Mouse (Mus musculus): Measurements from ENCODE around the gene Gal3st2. TPM values are rescaled to one million over a fixed set of nuclear protein-coding genes. Genes with fewer than 3 reads are reported as not detected.
"Not testable (repeated sequence)": the region's sequence is repeated elsewhere in the genome, so short reads cannot be mapped to it uniquely, and the experiment has no call there.

The Gal3st2 gene
- polyA plus RNA-seq, 1 experiment from 2014 or later = 0.08 TPM

GRCm38 (mm10) chr1:93917160-93917559 is 56.1 kb downstream of the Gal3st2 start:
- not testable (repeated sequence) for H3K4me1 ChIP-seq (ENCODE audit: control insufficient read depth in 2 of 2, insufficient read depth in 2 of 2, low read length in 2 of 2); H3K9me3 ChIP-seq (ENCODE audit: control insufficient read depth, low read length); H3K36me3 ChIP-seq (ENCODE audit: control insufficient read depth, insufficient read depth, low read length); ATAC-seq (ENCODE audit: insufficient number of reproducible peaks, insufficient read depth, low FRiP score, low read depth); H3K27ac ChIP-seq (replicated peaks in 1 of 2; ENCODE audit: control insufficient read depth in 1 of 2, insufficient read depth in 1 of 2, low read depth in 2 of 2, low read length in 2 of 2); H3K4me3 ChIP-seq (ENCODE audit: control insufficient read depth in 1 of 2, insufficient read depth in 1 of 2, low read depth in 1 of 2, low read length in 2 of 2); H3K9ac ChIP-seq (ENCODE audit: low read length); H3K4me2 ChIP-seq (ENCODE audit: low read length); H3K27me3 ChIP-seq (ENCODE audit: control insufficient read depth, insufficient read depth, low read length)
- WGBS = 56% methylated on average over 3 of the region's 3 CpGs

- H3K4me2 ChIP-seq (ENCODE audit: low read length); H3K4me3 ChIP-seq (ENCODE audit: control insufficient read depth in 1 of 2, insufficient read depth in 1 of 2, low read depth in 1 of 2, low read length in 2 of 2); H3K4me1 ChIP-seq (ENCODE audit: control insufficient read depth in 2 of 2, insufficient read depth in 2 of 2, low read length in 2 of 2); H3K9ac ChIP-seq (ENCODE audit: low read length); H3K27me3 ChIP-seq (ENCODE audit: control insufficient read depth, insufficient read depth, low read length); H3K27ac ChIP-seq (replicated peaks in 1 of 2; ENCODE audit: control insufficient read depth in 1 of 2, insufficient read depth in 1 of 2, low read depth in 2 of 2, low read length in 2 of 2); H3K36me3 ChIP-seq (ENCODE audit: control insufficient read depth, insufficient read depth, low read length); H3K9me3 ChIP-seq (ENCODE audit: control insufficient read depth, low read length); ATAC-seq (ENCODE audit: insufficient number of reproducible peaks, insufficient read depth, low FRiP score, low read depth): not testable (repeated sequence)
- WGBS = 72% methylated on average over 2 of the region's 2 CpGs
Measured at GRCm38 (mm10) chr1:93918011-93918410, 56.9 kb downstream of the Gal3st2 start, which contains the start of gene Gal3st2b. TSS of gene Gal3st2b (plus strand) at chr1:93918311.

GRCm38 (mm10) chr1:93918775-93919174 is 57.7 kb downstream of the Gal3st2 start:
- H3K36me3 ChIP-seq (ENCODE audit: control insufficient read depth, insufficient read depth, low read length); ATAC-seq (ENCODE audit: insufficient number of reproducible peaks, insufficient read depth, low FRiP score, low read depth); H3K4me2 ChIP-seq (ENCODE audit: low read length); H3K4me1 ChIP-seq (ENCODE audit: control insufficient read depth in 2 of 2, insufficient read depth in 2 of 2, low read length in 2 of 2); H3K9ac ChIP-seq (ENCODE audit: low read length); H3K4me3 ChIP-seq (ENCODE audit: control insufficient read depth in 1 of 2, insufficient read depth in 1 of 2, low read depth in 1 of 2, low read length in 2 of 2); H3K27me3 ChIP-seq (ENCODE audit: control insufficient read depth, insufficient read depth, low read length); H3K27ac ChIP-seq (replicated peaks in 1 of 2; ENCODE audit: control insufficient read depth in 1 of 2, insufficient read depth in 1 of 2, low read depth in 2 of 2, low read length in 2 of 2); H3K9me3 ChIP-seq (ENCODE audit: control insufficient read depth, low read length): not testable (repeated sequence)
- 70% methylated on average over 1 of the region's 1 CpGs for whole genome bisulfite sequencing

- H3K4me3 ChIP-seq (ENCODE audit: control insufficient read depth in 1 of 2, insufficient read depth in 1 of 2, low read depth in 1 of 2, low read length in 2 of 2); H3K27ac ChIP-seq (replicated peaks in 1 of 2; ENCODE audit: control insufficient read depth in 1 of 2, insufficient read depth in 1 of 2, low read depth in 2 of 2, low read length in 2 of 2); H3K9me3 ChIP-seq (ENCODE audit: control insufficient read depth, low read length); H3K4me2 ChIP-seq (ENCODE audit: low read length); H3K27me3 ChIP-seq (ENCODE audit: control insufficient read depth, insufficient read depth, low read length); ATAC-seq (ENCODE audit: insufficient number of reproducible peaks, insufficient read depth, low FRiP score, low read depth); H3K9ac ChIP-seq (ENCODE audit: low read length); H3K4me1 ChIP-seq (ENCODE audit: control insufficient read depth in 2 of 2, insufficient read depth in 2 of 2, low read length in 2 of 2); H3K36me3 ChIP-seq (ENCODE audit: control insufficient read depth, insufficient read depth, low read length): not testable (repeated sequence)
- 73% methylated on average over 3 of the region's 3 CpGs for WGBS
Measured at GRCm38 (mm10) chr1:93919321-93919720, 58.2 kb downstream of the Gal3st2 start.

- not testable (repeated sequence) for H3K4me3 ChIP-seq (ENCODE audit: control insufficient read depth in 1 of 2, insufficient read depth in 1 of 2, low read depth in 1 of 2, low read length in 2 of 2); H3K36me3 ChIP-seq (ENCODE audit: control insufficient read depth, insufficient read depth, low read length); H3K27me3 ChIP-seq (ENCODE audit: control insufficient read depth, insufficient read depth, low read length); H3K4me1 ChIP-seq (ENCODE audit: control insufficient read depth in 2 of 2, insufficient read depth in 2 of 2, low read length in 2 of 2); H3K4me2 ChIP-seq (ENCODE audit: low read length); H3K27ac ChIP-seq (replicated peaks in 1 of 2; ENCODE audit: control insufficient read depth in 1 of 2, insufficient read depth in 1 of 2, low read depth in 2 of 2, low read length in 2 of 2); ATAC-seq (ENCODE audit: insufficient number of reproducible peaks, insufficient read depth, low FRiP score, low read depth); H3K9me3 ChIP-seq (ENCODE audit: control insufficient read depth, low read length); H3K9ac ChIP-seq (ENCODE audit: low read length)
- WGBS = 82% methylated on average over 3 of the region's 3 CpGs
Measured at GRCm38 (mm10) chr1:93922609-93923008, 61.5 kb downstream of the Gal3st2 start.

- H3K4me1 ChIP-seq (ENCODE audit: control insufficient read depth in 2 of 2, insufficient read depth in 2 of 2, low read length in 2 of 2); H3K36me3 ChIP-seq (ENCODE audit: control insufficient read depth, insufficient read depth, low read length); H3K4me2 ChIP-seq (ENCODE audit: low read length); H3K27me3 ChIP-seq (ENCODE audit: control insufficient read depth, insufficient read depth, low read length); ATAC-seq (ENCODE audit: insufficient number of reproducible peaks, insufficient read depth, low FRiP score, low read depth); H3K4me3 ChIP-seq (ENCODE audit: control insufficient read depth in 1 of 2, insufficient read depth in 1 of 2, low read depth in 1 of 2, low read length in 2 of 2); H3K27ac ChIP-seq (replicated peaks in 1 of 2; ENCODE audit: control insufficient read depth in 1 of 2, insufficient read depth in 1 of 2, low read depth in 2 of 2, low read length in 2 of 2); H3K9ac ChIP-seq (ENCODE audit: low read length); H3K9me3 ChIP-seq (ENCODE audit: control insufficient read depth, low read length): not testable (repeated sequence)
- 34% methylated on average over 2 of the region's 2 CpGs for WGBS
Measured at GRCm38 (mm10) chr1:93923098-93923497, 62.0 kb downstream of the Gal3st2 start.

Other genes with a start within 250 kb of the Gal3st2 start
- 154 and 164 TPM in 2 replicates for gene Stk25, start 202.6 kb upstream of the Gal3st2 start, polyA plus RNA-seq (2014; fragmentation: Nextera tagmentation; extraction: Ambion mirVana)
- gene Bok, start 175.6 kb upstream of the Gal3st2 start, polyA plus RNA-seq (2014; fragmentation: Nextera tagmentation; extraction: Ambion mirVana) = 33.8 and 37.0 TPM in 2 replicates
- gene Atg4b, start 109.8 kb upstream of the Gal3st2 start, polyA plus RNA-seq (2014; fragmentation: Nextera tagmentation; extraction: Ambion mirVana) = 63.1 and 63.5 TPM in 2 replicates
- 52.8 and 59.4 TPM in 2 replicates for gene Thap4, start 106.4 kb upstream of the Gal3st2 start, polyA plus RNA-seq (2014; fragmentation: Nextera tagmentation; extraction: Ambion mirVana)
- gene Dtymk, start 59.4 kb upstream of the Gal3st2 start, polyA plus RNA-seq (2014; fragmentation: Nextera tagmentation; extraction: Ambion mirVana) = 164 and 167 TPM in 2 replicates
- 11.2 and 11.6 TPM in 2 replicates for gene Ing5, start 57.3 kb upstream of the Gal3st2 start, polyA plus RNA-seq (2014; fragmentation: Nextera tagmentation; extraction: Ambion mirVana)
- 16.1 and 17.3 TPM in 2 replicates for gene D2hgdh, start 36.4 kb upstream of the Gal3st2 start, polyA plus RNA-seq (2014; fragmentation: Nextera tagmentation; extraction: Ambion mirVana)
- not detected in 2 replicates for gene Gal3st2b, start 57.0 kb downstream of the Gal3st2 start, polyA plus RNA-seq (2014; fragmentation: Nextera tagmentation; extraction: Ambion mirVana)
- 0.03 and 0.04 TPM in 2 replicates for gene Gal3st2c, start 129.2 kb downstream of the Gal3st2 start, polyA plus RNA-seq (2014; fragmentation: Nextera tagmentation; extraction: Ambion mirVana)
- not detected in 2 replicates for gene Neu4, start 159.1 kb downstream of the Gal3st2 start, polyA plus RNA-seq (2014; fragmentation: Nextera tagmentation; extraction: Ambion mirVana)
- gene Pdcd1, start 191.2 kb downstream of the Gal3st2 start, polyA plus RNA-seq (2014; fragmentation: Nextera tagmentation; extraction: Ambion mirVana) = 0.13 and 0.30 TPM in 2 replicates

Data from heart, embryonic 14.5 days (tissue).